Mouse (Mus musculus) left cerebral cortex, adult 9 months (tissue): Measurements from ENCODE around the gene Gpr84.

Source experiments
- DNase-seq, 2 experiments: peaks; one replicate each; pipeline ENCODE4 v3.0.0; 2022; ENCODE audit warnings: low spot score in 2 of 2

The Gpr84 gene

GRCm38 (mm10) chr15:103305792-103306645 lies 4.4 kb downstream of the Gpr84 start:
- no peak for DNase-seq

GRCm38 (mm10) chr15:103305070-103305678 lies 5.2 kb downstream of the Gpr84 start:
- peak; percentile 97 to 98 for DNase-seq

GRCm38 (mm10) chr15:103304616-103304969 lies 5.8 kb downstream of the Gpr84 start:
- no peak for DNase-seq

- no peak for DNase-seq
Measured at GRCm38 (mm10) chr15:103303916-103304615, 6.3 kb downstream of the Gpr84 start.

- DNase-seq = no peak
Measured at GRCm38 (mm10) chr15:103302341-103303021, 7.9 kb downstream of the Gpr84 start.

GRCm38 (mm10) chr15:103301547-103302340 lies 8.7 kb downstream of the Gpr84 start:
- no peak for DNase-seq

- no peak for DNase-seq
Measured at GRCm38 (mm10) chr15:103301046-103301445, 9.4 kb downstream of the Gpr84 start.

GRCm38 (mm10) chr15:103300560-103300959 lies 9.9 kb downstream of the Gpr84 start:
- no peak for DNase-seq

GRCm38 (mm10) chr15:103300067-103300471 lies 10.3 kb downstream of the Gpr84 start:
- DNase-seq = peak in 1 of 2 experiments; percentile 68

GRCm38 (mm10) chr15:103299644-103300043 lies 10.8 kb downstream of the Gpr84 start:
- DNase-seq = no peak

- DNase-seq = no peak
Measured at GRCm38 (mm10) chr15:103298861-103299616, 11.4 kb downstream of the Gpr84 start.

- no peak for DNase-seq
Measured at GRCm38 (mm10) chr15:103298026-103298425, 12.4 kb downstream of the Gpr84 start.

- no peak for DNase-seq
Measured at GRCm38 (mm10) chr15:103297313-103297712, 13.1 kb downstream of the Gpr84 start.

- no peak for DNase-seq
Measured at GRCm38 (mm10) chr15:103295851-103296250, 14.6 kb downstream of the Gpr84 start.

GRCm38 (mm10) chr15:103294649-103295048 lies 15.8 kb downstream of the Gpr84 start:
- DNase-seq = no peak

- DNase-seq = no peak
Measured at GRCm38 (mm10) chr15:103293375-103293774, 17.0 kb downstream of the Gpr84 start.

GRCm38 (mm10) chr15:103292673-103293345 lies 17.6 kb downstream of the Gpr84 start:
- no peak for DNase-seq

GRCm38 (mm10) chr15:103290843-103291242 lies 19.6 kb downstream of the Gpr84 start:
- DNase-seq = no peak

GRCm38 (mm10) chr15:103290417-103290816 lies 20.0 kb downstream of the Gpr84 start:
- DNase-seq = no peak

GRCm38 (mm10) chr15:103289600-103289999 lies 20.8 kb downstream of the Gpr84 start:
- no peak for DNase-seq
